Mouse (Mus musculus): Measurements from ENCODE around the gene Asl.
A peak's percentile ranks its signal among the peaks of the same experiment; 100 is the strongest.
"Not testable (repeated sequence)": the region's sequence is repeated elsewhere in the genome, so short reads cannot be mapped to it uniquely, and the experiment has no call there.

Gene Asl

GRCm38 (mm10) chr5:130046589-130046988 lies 17.5 kb upstream of the Asl start:
- DNase-seq (ENCODE audit: inconsistent age in 2 of 2, low spot score in 1 of 2), result no peak

- DNase-seq (ENCODE audit: inconsistent age in 2 of 2, low spot score in 1 of 2), result no peak
Observed at GRCm38 (mm10) chr5:130046100-130046499, 17.1 kb upstream of the Asl start.

GRCm38 (mm10) chr5:130044201-130044695 lies 15.2 kb upstream of the Asl start:
- peak; percentile 76 to 93 for DNase-seq (ENCODE audit: inconsistent age in 2 of 2, low spot score in 1 of 2)

GRCm38 (mm10) chr5:130043741-130044140 lies 14.7 kb upstream of the Asl start:
- DNase-seq (ENCODE audit: inconsistent age in 2 of 2, low spot score in 1 of 2), result no peak

GRCm38 (mm10) chr5:130041262-130041661 lies 12.2 kb upstream of the Asl start:
- DNase-seq (ENCODE audit: inconsistent age in 2 of 2, low spot score in 1 of 2), result no peak

GRCm38 (mm10) chr5:130040797-130041196 lies 11.8 kb upstream of the Asl start:
- DNase-seq (ENCODE audit: inconsistent age in 2 of 2, low spot score in 1 of 2), result no peak

GRCm38 (mm10) chr5:130037752-130038455 lies 8.9 kb upstream of the Asl start:
- DNase-seq (ENCODE audit: inconsistent age in 2 of 2, low spot score in 1 of 2), result peak; percentile 76 to 90

- DNase-seq (ENCODE audit: inconsistent age in 2 of 2, low spot score in 1 of 2), result not testable (repeated sequence)
Observed at GRCm38 (mm10) chr5:130036300-130036699, 7.3 kb upstream of the Asl start.

- DNase-seq (ENCODE audit: inconsistent age in 2 of 2, low spot score in 1 of 2), result peak in 1 of 2 experiments; percentile 68
Observed at GRCm38 (mm10) chr5:130033869-130034268, 4.8 kb upstream of the Asl start.

GRCm38 (mm10) chr5:130031410-130032390 lies 2.7 kb upstream of the Asl start:
- DNase-seq (ENCODE audit: inconsistent age in 2 of 2, low spot score in 1 of 2), result peak; percentile 81 to 91

GRCm38 (mm10) chr5:130027696-130028095 lies 1.4 kb downstream of the Asl start:
- peak; percentile 71 to 88 for DNase-seq (ENCODE audit: inconsistent age in 2 of 2, low spot score in 1 of 2)

- DNase-seq (ENCODE audit: inconsistent age in 2 of 2, low spot score in 1 of 2), result no peak
Observed at GRCm38 (mm10) chr5:130027134-130027533, 1.9 kb downstream of the Asl start.

- peak; percentile 94 to 97 for DNase-seq (ENCODE audit: inconsistent age in 2 of 2, low spot score in 1 of 2)
Observed at GRCm38 (mm10) chr5:130023767-130024539, 5.1 kb downstream of the Asl start.

GRCm38 (mm10) chr5:130023067-130023766 lies 5.8 kb downstream of the Asl start:
- no peak for DNase-seq (ENCODE audit: inconsistent age in 2 of 2, low spot score in 1 of 2)

- no peak for DNase-seq (ENCODE audit: inconsistent age in 2 of 2, low spot score in 1 of 2)
Observed at GRCm38 (mm10) chr5:130022366-130022765, 6.7 kb downstream of the Asl start.

GRCm38 (mm10) chr5:130021361-130021966 lies 7.6 kb downstream of the Asl start:
- DNase-seq (ENCODE audit: inconsistent age in 2 of 2, low spot score in 1 of 2), result peak; percentile 31 to 65

GRCm38 (mm10) chr5:130019461-130019860 lies 9.6 kb downstream of the Asl start:
- DNase-seq (ENCODE audit: inconsistent age in 2 of 2, low spot score in 1 of 2), result no peak

- no peak for DNase-seq (ENCODE audit: inconsistent age in 2 of 2, low spot score in 1 of 2)
Observed at GRCm38 (mm10) chr5:130015104-130015503, 13.9 kb downstream of the Asl start.

GRCm38 (mm10) chr5:130010961-130011360 lies 18.1 kb downstream of the Asl start:
- DNase-seq (ENCODE audit: inconsistent age in 2 of 2, low spot score in 1 of 2), result no peak

- no peak for DNase-seq (ENCODE audit: inconsistent age in 2 of 2, low spot score in 1 of 2)
Observed at GRCm38 (mm10) chr5:130009784-130010183, 19.3 kb downstream of the Asl start.

All from adrenal gland, adult (tissue).